Mouse (Mus musculus) neural tube, embryonic 12.5 days (tissue): ENCODE measurements at regions not wholly inside any gene's neighbourhood (a gene's known extent, or its start where the extent isn't known, plus 50 kb on each side); places are given as distances from the start of the nearest gene placed in this dataset.

Experiments
- ATAC-seq: fragments of 200-750 bp; cut with Nextera tagmentation; 2 replicates; pipeline ENCODE4 v1.8.0; 2017; ENCODE audit warnings: low read depth, mild to moderate bottlenecking, moderate TSS enrichment, moderate library complexity; ENCODE audit not compliant: low FRiP score
- H3K27ac ChIP-seq: fragments of 300-500 bp; sonication (generic); 2 replicates; pipeline ENCODE4 v1.5.1; 2016
- H3K27me3 ChIP-seq: fragments of 300-500 bp; sonication (generic); replicated peaks from 2 replicates; pipeline ENCODE4 v1.6.1; 2016; ENCODE audit warnings: mild to moderate bottlenecking
- H3K36me3 ChIP-seq: fragments of 300-500 bp; sonication (generic); 2 replicates; pipeline ENCODE4 v1.6.1; 2016; ENCODE audit warnings: mild to moderate bottlenecking
- H3K4me1 ChIP-seq: fragments of 300-500 bp; sonication (generic); 2 replicates; pipeline ENCODE4 v1.6.1; 2016
- H3K4me2 ChIP-seq: fragments of 300-500 bp; sonication (generic); replicated peaks from 2 replicates; pipeline ENCODE4 v1.6.1; 2016; ENCODE audit warnings: mild to moderate bottlenecking
- H3K4me3 ChIP-seq: fragments of 300-500 bp; sonication (generic); 2 replicates; pipeline ENCODE4 v1.5.1; 2016
- H3K9ac ChIP-seq: fragments of 300-500 bp; sonication (generic); 2 replicates; pipeline ENCODE4 v1.6.1; 2016; ENCODE audit warnings: mild to moderate bottlenecking
- H3K9me3 ChIP-seq: fragments of 300-500 bp; sonication (generic); 2 replicates; pipeline ENCODE4 v1.6.1; 2016; ENCODE audit warnings: mild to moderate bottlenecking
- WGBS: fragments of 180-500 bp; shearing (Covaris S2); methylation state at CpG from one replicate; pipeline ENCODE4 v1.1.7; 2016; 5-methylcytosine and 5-hydroxymethylcytosine counted together

DNA sequence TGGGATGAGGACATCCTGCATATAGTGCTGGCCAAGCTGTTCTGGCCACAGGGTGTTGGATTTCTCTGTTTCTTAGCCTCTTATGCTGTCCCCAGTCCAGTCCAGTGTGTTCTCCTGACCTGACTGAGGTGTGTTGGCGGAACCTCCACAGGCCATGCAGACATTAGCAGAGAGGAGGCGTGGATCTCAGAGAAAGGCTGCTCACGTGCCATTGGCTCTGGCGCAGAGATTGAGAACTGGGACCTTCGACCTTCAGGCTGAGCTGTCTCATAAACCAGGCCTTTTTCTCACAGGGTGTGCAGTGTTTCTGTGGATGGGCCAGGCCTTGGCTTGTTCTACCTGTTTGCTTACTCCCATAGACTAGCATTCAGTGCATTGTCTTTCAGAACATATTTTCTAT lies 66.3 kb upstream of the Cnih3 start:
- 79% methylated on average over 5 of the region's 5 CpGs for WGBS
- Histone ChIP-seq H3K36me3 (no peaks in the 10 kb centered on the region), H3K9ac (no peak overlapping the region)

DNA sequence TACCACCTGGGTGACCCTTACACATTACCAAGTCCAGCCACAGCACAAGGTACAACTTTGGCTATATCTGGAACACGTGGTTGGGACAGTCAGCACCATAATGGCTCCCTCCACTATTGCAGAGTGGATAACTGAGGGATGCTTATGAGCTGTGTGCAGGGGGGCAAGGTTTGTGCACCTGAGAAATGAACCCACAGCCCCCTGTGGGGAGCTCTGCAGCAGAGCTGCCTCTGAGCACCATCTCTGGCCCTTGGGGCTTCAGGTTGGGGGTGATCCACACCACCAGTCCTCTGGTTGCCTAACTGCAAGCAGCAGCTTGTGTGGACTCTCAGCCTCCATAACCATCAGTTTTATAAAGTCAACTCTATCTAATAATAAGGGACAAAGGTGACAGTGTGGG lies 65.3 kb upstream of the Cnih3 start:
- no peak for ATAC-seq
- Histone ChIP-seq H3K4me3 (no peak overlapping the region), H3K27ac (no peak overlapping the region), H3K9ac (no peak overlapping the region), H3K4me2 (no peak overlapping the region), H3K27me3 (no peaks in the 10 kb centered on the region), H3K4me1 (no peaks in the 10 kb centered on the region), H3K36me3 (no peaks in the 10 kb centered on the region), H3K9me3 (no peaks in the 10 kb centered on the region)
- 86% methylated on average over 1 of the region's 1 CpGs for WGBS

More for the DNA sequence above, 66.3 kb upstream of the Cnih3 start:
- H3K9me3 ChIP-seq: no peaks in the 10 kb centered on the region
- H3K4me1 ChIP-seq: no peaks in the 10 kb centered on the region
- no peak for ATAC-seq
- no peak overlapping the region for H3K4me3 ChIP-seq
- no peaks in the 10 kb centered on the region for H3K27me3 ChIP-seq
- no peak overlapping the region for H3K4me2 ChIP-seq
- H3K27ac ChIP-seq: no peak overlapping the region

DNA sequence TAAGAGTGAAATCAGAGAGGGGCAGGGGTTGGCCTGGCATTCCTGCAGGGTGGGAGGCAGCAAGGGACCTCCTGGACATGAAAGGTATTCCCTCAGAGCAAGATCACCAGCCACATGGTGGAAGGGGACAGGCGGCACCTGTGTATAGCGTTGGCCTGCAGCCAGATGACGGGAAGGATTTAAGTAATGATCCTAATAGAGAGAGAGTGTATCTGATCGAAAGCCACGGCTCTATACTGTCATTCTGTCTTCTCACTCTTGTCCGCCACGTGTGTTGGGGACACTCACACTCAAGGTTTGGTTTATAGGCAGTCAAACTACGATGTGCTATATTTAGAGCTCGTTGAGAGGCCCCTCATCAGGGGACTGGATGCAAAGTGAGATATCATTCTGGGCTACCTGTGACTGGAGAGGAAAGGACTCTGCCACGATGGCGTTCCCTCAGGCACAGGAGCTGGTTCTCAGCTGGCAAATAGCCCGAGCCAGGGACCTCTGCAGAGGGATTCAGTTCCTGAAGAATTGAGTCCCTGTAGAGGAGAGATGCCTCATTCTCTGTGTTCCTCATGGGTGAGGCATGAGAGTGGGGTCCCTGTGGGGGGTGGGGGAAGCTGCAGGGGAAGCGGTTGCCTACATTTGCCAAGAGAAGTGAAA lies 62.9 kb upstream of the Cnih3 start:
- H3K9me3 ChIP-seq: no peaks in the 10 kb centered on the region
- ATAC-seq: no peak
- H3K9ac ChIP-seq: no peak overlapping the region
- H3K36me3 ChIP-seq: no peaks in the 10 kb centered on the region
- H3K27me3 ChIP-seq: no peaks in the 10 kb centered on the region
- H3K4me3 ChIP-seq: no peak overlapping the region
- H3K4me2 ChIP-seq: no peak overlapping the region
- H3K4me1 ChIP-seq: no peaks in the 10 kb centered on the region
- 86% methylated on average over 13 of the region's 13 CpGs for WGBS
- H3K27ac ChIP-seq: no peak overlapping the region

DNA sequence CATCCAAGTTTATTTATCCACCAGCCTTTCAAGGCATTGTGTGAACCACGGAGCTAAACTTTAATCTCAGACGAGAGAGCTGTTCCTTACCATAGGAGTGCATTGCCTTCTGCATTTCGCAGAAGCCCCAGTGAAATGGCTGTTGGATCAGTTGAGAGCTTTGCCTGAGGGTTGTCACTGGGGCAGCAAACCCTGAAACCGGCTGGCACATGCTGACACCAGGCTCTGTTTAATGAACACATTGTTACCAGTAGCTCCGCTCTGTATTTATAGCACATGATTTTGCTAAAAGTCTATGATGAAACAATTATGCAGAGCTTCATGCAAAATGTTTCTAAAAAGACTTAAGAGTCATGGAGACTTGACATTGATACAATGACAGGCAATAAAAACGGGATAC lies 61.2 kb upstream of the Cnih3 start:
- Histone ChIP-seq H3K27ac (no peak overlapping the region), H3K36me3 (no peaks in the 10 kb centered on the region), H3K4me1 (no peaks in the 10 kb centered on the region), H3K9ac (no peak overlapping the region), H3K4me2 (no peak overlapping the region), H3K4me3 (no peak overlapping the region), H3K9me3 (no peaks in the 10 kb centered on the region), H3K27me3 (no peaks in the 10 kb centered on the region)
- 62% methylated on average over 6 of the region's 6 CpGs for WGBS
- ATAC-seq: no peak

DNA sequence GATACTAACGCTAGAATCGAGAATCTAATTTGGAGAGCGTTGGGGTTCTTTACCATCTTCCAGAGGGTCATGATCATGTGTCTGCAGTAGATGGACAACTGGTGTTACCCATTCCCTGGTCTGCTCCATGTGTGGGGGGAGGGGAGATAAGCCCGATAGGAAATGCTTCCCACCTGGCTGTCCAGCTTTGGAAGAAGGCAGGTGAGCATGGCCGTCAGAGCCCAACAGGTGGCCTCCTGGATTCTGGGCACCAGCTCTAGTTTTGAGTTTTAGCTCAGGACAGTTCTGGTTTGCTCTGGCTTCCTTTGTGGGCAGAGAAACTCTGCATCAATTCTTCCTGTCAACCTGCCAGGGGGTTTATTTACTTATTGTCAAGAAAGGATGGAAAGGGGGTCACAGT lies 60.5 kb upstream of the Cnih3 start:
- Histone ChIP-seq H3K36me3 (no peaks in the 10 kb centered on the region), H3K4me2 (no peak overlapping the region), H3K27ac (no peak overlapping the region), H3K9me3 (no peaks in the 10 kb centered on the region), H3K9ac (no peak overlapping the region), H3K27me3 (no peaks in the 10 kb centered on the region), H3K4me1 (no peaks in the 10 kb centered on the region), H3K4me3 (no peak overlapping the region)
- ATAC-seq: no peak
- WGBS: 87% methylated on average over 5 of the region's 5 CpGs

DNA sequence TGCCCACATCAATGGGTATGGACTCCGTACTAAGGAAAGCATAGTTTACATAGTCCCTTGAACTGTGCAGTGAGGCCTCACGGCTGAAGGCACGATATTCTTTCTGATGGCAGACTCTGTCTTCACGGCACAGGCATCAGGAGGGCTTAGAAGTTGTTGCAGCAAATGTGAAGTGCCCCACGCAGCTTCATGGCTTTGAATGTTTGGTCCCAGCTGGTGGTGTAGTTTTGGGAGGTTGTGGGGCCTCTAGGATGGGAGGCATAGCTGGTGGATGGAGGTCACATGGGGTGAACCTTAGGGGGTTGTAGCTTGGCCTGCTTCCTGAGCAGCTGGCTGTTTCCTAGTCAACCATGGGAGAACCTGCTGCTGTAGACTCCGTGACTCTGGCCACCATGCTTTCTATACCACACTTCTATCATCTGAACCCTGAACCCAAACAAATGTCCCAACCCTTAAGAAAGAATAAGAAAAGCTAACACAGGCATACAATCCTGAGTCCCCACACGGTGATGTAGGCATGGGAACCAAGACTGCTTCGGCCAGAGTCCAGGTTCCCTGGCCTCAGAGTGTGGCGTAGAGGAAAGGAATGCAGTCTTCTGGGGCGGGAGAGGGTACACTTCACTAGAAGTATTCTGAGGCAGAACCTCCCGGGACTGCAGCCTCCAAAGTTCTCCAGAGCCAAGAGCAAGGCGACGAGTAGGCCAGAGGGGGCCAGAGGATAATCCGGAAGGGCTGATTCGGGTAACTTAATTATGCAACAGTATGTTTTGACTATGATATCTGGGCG lies 59.2 kb upstream of the Cnih3 start:
- Histone ChIP-seq H3K27ac (no peak overlapping the region), H3K9me3 (no peaks in the 10 kb centered on the region), H3K4me2 (no peak overlapping the region), H3K4me1 (no peaks in the 10 kb centered on the region), H3K27me3 (no peaks in the 10 kb centered on the region), H3K4me3 (no peak overlapping the region), H3K36me3 (no peaks in the 10 kb centered on the region), H3K9ac (no peak overlapping the region)
- WGBS: 90% methylated on average over 16 of the region's 16 CpGs
- ATAC-seq: no peak

DNA sequence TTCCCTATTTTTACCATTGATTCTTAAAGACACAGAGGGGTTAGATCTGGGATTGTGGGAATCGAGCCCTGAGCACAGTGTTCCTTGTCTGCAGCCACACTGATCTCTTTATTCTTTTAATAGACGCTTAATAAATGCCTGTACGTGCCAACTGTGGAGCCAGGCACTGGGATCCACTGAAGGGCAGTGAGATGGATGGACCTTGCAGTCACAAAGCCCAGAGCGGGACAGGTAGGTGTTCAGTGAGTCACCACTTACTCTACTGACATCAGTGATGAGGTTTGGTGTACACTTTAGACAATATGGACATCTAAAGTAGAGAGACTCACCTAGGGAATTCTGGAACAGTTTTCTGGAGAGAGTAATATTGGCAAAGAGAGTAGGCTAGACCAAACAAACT lies 56.8 kb upstream of the Cnih3 start:
- WGBS: 76% methylated on average over 4 of the region's 4 CpGs
- no peaks in the 10 kb centered on the region for H3K9me3 ChIP-seq
- H3K4me3 ChIP-seq: no peak overlapping the region
- H3K9ac ChIP-seq: no peak overlapping the region
- no peak for ATAC-seq
- H3K27me3 ChIP-seq: no peaks in the 10 kb centered on the region
- H3K4me2 ChIP-seq: no peak overlapping the region
- no peak overlapping the region for H3K27ac ChIP-seq
- no peaks in the 10 kb centered on the region for H3K4me1 ChIP-seq
- H3K36me3 ChIP-seq: no peaks in the 10 kb centered on the region

DNA sequence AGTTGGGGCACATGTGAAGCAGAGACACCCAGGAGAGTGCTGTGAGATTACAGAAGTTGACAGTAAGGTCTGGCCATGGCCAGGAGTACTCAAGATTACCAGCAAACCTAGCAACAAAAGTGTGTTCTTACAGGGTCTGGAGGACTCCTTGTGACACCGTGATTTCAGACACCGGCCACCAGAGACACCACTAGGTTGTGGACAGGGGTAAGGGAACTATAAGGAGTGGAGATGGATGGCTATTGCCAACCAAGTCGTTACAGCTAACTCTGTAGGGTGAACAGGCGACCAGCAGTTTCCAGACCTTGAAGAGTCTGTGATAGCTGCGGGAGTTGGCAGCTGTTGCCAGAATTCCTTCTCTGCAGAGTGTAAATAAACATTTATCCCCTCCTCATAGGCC lies 54.4 kb upstream of the Cnih3 start:
- H3K27me3 ChIP-seq: no peaks in the 10 kb centered on the region
- no peak overlapping the region for H3K4me3 ChIP-seq
- H3K9me3 ChIP-seq: no peaks in the 10 kb centered on the region
- no peak overlapping the region for H3K27ac ChIP-seq
- H3K9ac ChIP-seq: no peak overlapping the region
- no peaks in the 10 kb centered on the region for H3K4me1 ChIP-seq
- 77% methylated on average over 5 of the region's 5 CpGs for WGBS
- no peaks in the 10 kb centered on the region for H3K36me3 ChIP-seq
- ATAC-seq: no peak
- no peak overlapping the region for H3K4me2 ChIP-seq

DNA sequence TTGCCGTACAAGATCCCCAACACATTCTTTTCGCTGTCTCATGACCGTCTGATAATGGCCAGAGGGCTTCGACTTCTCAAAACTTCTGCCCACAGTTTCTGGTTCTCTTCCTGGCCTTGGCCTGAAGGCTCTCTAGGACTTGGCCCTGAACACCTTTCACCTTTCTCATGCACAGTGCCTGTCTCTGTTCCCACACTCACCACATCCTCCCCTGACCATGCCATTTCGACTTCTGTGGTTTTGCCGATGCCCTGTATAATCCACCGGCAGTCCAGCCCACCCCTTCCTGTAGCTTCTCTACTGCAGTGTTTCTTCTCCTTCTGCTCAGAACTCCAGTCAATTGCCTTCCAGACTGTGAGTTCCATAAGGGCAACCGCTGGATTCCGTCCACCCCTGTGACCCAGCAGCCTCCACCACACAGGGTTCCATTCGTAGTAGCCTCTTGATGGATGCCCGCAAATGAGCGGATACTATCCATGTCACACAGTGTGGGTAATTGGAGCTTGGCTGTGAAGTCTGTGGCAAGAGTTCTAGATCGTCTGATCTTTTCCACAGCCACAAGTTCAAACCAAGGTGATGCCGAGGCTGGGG lies 53.3 kb upstream of the Cnih3 start:
- H3K4me1 ChIP-seq: no peaks in the 10 kb centered on the region
- WGBS: 90% methylated on average over 14 of the region's 14 CpGs

DNA sequence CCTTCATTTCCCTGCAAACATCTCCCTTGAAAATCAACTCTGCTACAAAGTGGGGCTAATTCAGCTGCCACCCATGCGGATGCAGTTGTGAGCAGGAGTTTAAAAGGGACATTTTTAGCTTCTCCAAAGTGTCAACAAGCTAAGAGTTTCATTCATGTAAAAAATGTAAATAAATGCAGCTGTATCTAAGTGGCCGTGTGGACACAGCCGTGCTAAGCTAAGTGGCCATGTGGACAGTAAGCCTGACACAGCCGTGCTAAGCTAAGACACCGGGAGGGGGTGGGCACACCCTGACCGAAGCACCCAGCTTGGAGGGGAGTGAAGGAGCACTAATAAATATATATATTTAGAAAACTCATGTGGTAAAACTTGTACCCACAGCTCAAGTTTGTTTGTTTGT lies 52.6 kb upstream of the Cnih3 start:
- no peak overlapping the region for H3K4me2 ChIP-seq
- no peaks in the 10 kb centered on the region for H3K4me1 ChIP-seq
- no peaks in the 10 kb centered on the region for H3K9me3 ChIP-seq
- no peak overlapping the region for H3K27ac ChIP-seq
- no peak overlapping the region for H3K4me3 ChIP-seq
- H3K36me3 ChIP-seq: no peaks in the 10 kb centered on the region
- no peaks in the 10 kb centered on the region for H3K27me3 ChIP-seq
- no peak for ATAC-seq
- WGBS: 90% methylated on average over 6 of the region's 6 CpGs
- H3K9ac ChIP-seq: no peak overlapping the region

More for the DNA sequence above, 53.3 kb upstream of the Cnih3 start:
- no peak overlapping the region for H3K4me2 ChIP-seq
- H3K9me3 ChIP-seq: no peaks in the 10 kb centered on the region
- H3K27me3 ChIP-seq: no peaks in the 10 kb centered on the region
- no peak overlapping the region for H3K9ac ChIP-seq
- H3K4me3 ChIP-seq: no peak overlapping the region
- no peak for ATAC-seq
- no peak overlapping the region for H3K27ac ChIP-seq
- no peaks in the 10 kb centered on the region for H3K36me3 ChIP-seq

DNA sequence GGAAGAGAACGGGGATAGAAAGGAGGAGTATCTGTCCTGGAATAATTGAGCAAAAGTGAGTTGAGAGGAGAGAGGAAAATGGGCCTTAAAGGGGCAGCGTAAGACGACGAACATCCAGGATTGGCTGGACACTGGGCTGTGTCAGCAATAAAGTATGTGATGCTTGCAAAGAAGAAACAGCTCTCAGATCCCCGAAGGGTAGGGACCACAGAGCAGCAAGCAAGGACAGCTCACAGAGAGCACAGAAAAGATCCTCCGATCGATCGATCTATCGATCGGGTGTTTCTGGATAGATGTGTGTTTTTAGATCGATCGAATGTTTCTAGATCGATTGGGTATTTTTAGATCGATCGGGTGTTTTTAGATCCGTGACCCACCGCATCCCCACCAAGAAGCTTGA lies 50.3 kb upstream of the Cnih3 start:
- Histone ChIP-seq H3K4me2 (no peak overlapping the region), H3K9me3 (no peaks in the 10 kb centered on the region), H3K36me3 (no peaks in the 10 kb centered on the region), H3K9ac (no peak overlapping the region), H3K4me3 (no peak overlapping the region), H3K4me1 (no peaks in the 10 kb centered on the region), H3K27me3 (no peaks in the 10 kb centered on the region), H3K27ac (no peak overlapping the region)
- ATAC-seq: no peak
- 95% methylated on average over 17 of the region's 17 CpGs for WGBS
